Mouse (Mus musculus) lung, postnatal 0 days (tissue): ENCODE results near the gene Morn4. TPM values are rescaled to one million over a fixed set of nuclear protein-coding genes. Genes with fewer than 3 reads are reported as not detected.
"Not testable (repeated sequence)": the region's sequence is repeated elsewhere in the genome, so short reads cannot be mapped to it uniquely, and the experiment has no call there.

ENCODE experiments used
- ATAC-seq: fragments of 200-750 bp; cut with Nextera tagmentation; 2 replicates; pipeline ENCODE4 v1.8.0; 2017; ENCODE audit warnings: moderate library complexity
- DNase-seq: peaks from one replicate; pipeline ENCODE4 v3.0.0-alpha.2; 2016; ENCODE audit warnings: low spot score
- H3K27ac ChIP-seq: fragments of 300-500 bp; sonication (generic); 2 replicates; pipeline ENCODE4 v1.5.1; 2014; ENCODE audit warnings: antibody characterized with exemption, mild to moderate bottlenecking, low read length, mixed read lengths
- H3K27me3 ChIP-seq: fragments of 300-500 bp; sonication (generic); replicated peaks from 2 replicates; pipeline ENCODE4 v1.6.1; 2014; ENCODE audit warnings: low read length, mixed read lengths; ENCODE audit not compliant: insufficient read depth
- H3K36me3 ChIP-seq: fragments of 300-500 bp; sonication (generic); 2 replicates; pipeline ENCODE4 v1.6.1; 2014; ENCODE audit warnings: low read length, mixed read lengths; ENCODE audit not compliant: insufficient read depth
- H3K4me1 ChIP-seq: fragments of 300-500 bp; sonication (generic); 2 replicates; pipeline ENCODE4 v1.6.1; 2014; ENCODE audit warnings: antibody characterized with exemption, low read depth, low read length, mixed read lengths; ENCODE audit not compliant: insufficient read depth
- H3K4me2 ChIP-seq: fragments of 300-500 bp; sonication (generic); replicated peaks from 2 replicates; pipeline ENCODE4 v1.6.1; 2014; ENCODE audit warnings: low read depth, mild to moderate bottlenecking, low read length, moderate library complexity, mixed read lengths
- H3K4me3 ChIP-seq: fragments of 300-500 bp; sonication (generic); 2 replicates; pipeline ENCODE4 v1.5.1; 2014; ENCODE audit warnings: low read depth, low read length
- H3K9ac ChIP-seq: fragments of 300-500 bp; sonication (generic); replicated peaks from 2 replicates; pipeline ENCODE4 v1.6.1; 2014; ENCODE audit warnings: low read depth, mild to moderate bottlenecking
- H3K9me3 ChIP-seq: fragments of 300-500 bp; sonication (generic); 2 replicates; pipeline ENCODE4 v1.6.1; 2016; ENCODE audit warnings: low read length, mixed read lengths
- CTCF ChIP-seq: IDR thresholded peaks from 2 replicates; pipeline ENCODE4 v1.5.1; 2016; ENCODE audit warnings: antibody characterized with exemption, mild to moderate bottlenecking
- EP300 ChIP-seq: IDR thresholded peaks from 2 replicates; pipeline ENCODE4 v1.6.1; 2016; ENCODE audit warnings: antibody characterized with exemption, mild to moderate bottlenecking, control low read depth
- WGBS: fragments of 180-500 bp; shearing (Covaris S2); extraction: QIAGEN DNeasy Blood & Tissue Kit; methylation state at CpG from one replicate; pipeline ENCODE4 v1.1.7; 2014; 5-methylcytosine and 5-hydroxymethylcytosine counted together
- polyA plus RNA-seq: library from polyadenylated mRNA; unstranded; fragments of >200 nt; fragmentation: Nextera tagmentation; extraction: Ambion mirVana; gene quantifications from 2 replicates; pipeline ENCODE4 v1.2.1, GENCODE M21; 2015

Morn4 gene
- polyA plus RNA-seq, 1 experiment from 2014 or later: 5.8 TPM

DNA sequence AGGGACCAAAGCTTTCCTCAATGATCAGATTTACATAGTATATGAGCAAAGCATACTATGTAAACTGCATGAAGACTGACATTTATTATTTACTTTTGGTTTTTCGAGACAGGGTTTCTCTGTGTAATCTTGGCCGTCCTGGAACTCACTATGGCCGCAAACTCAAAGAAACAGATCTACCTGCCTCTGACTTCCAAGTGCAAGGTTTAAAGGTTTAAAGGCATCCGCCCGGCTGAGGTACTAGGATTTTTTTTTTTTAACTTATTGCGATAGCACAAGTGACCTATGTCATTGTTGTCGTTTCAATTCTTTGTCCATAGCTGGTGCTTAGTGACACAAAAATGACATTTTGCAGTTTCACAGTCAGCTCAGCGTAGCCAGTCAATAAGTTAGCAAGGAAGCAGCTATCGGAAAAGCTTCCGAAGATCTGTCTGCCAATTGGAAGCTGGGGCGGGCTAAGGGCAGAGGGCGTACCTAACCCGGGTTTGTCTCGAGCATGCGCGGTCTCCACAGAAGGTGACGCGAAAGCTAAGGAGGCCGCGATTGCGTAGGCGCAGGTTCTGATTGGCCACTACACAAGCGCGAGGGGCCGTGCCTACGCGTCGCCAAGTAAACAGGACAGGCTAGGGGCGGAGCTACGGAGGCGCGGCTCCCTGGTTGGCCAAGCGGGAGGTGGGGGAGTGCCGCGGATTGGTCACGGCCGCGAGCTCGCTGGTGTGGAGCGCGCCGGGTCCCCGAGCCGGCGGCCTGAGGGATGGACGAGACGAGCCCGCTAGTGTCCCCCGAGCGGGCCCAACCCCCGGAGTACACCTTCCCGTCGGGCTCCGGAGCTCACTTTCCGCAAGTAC is 3.8 kb upstream of the Morn4 start, which contains the start of gene Pi4k2a:
Pi4k2a (plus strand) TSS at position 723 of the 848 bp plus-strand sequence.
- ATAC-seq (peak; percentile 98), DNase-seq (peak; percentile 100)
- peaks cover 16% of the 10 kb centered on the region for H3K4me1 ChIP-seq
- under 1% methylated on average over 38 of the region's 55 CpGs for WGBS
- no peaks in the 10 kb centered on the region for H3K36me3 ChIP-seq
- TF ChIP-seq CTCF (peak; percentile 10; the same call in 1 of the 2 replicates), EP300 (peak; percentile 53)
- no peaks in the 10 kb centered on the region for H3K9me3 ChIP-seq
- H3K4me3 ChIP-seq: peak within 1 kb of the TSS; percentile 95
- H3K27me3 ChIP-seq: no peaks in the 10 kb centered on the region
- H3K4me2 ChIP-seq: peak within 1 kb of the TSS; percentile 81
- peak within 1 kb of the TSS; percentile 98 for H3K27ac ChIP-seq
- H3K9ac ChIP-seq: peak within 1 kb of the TSS; percentile 88

DNA sequence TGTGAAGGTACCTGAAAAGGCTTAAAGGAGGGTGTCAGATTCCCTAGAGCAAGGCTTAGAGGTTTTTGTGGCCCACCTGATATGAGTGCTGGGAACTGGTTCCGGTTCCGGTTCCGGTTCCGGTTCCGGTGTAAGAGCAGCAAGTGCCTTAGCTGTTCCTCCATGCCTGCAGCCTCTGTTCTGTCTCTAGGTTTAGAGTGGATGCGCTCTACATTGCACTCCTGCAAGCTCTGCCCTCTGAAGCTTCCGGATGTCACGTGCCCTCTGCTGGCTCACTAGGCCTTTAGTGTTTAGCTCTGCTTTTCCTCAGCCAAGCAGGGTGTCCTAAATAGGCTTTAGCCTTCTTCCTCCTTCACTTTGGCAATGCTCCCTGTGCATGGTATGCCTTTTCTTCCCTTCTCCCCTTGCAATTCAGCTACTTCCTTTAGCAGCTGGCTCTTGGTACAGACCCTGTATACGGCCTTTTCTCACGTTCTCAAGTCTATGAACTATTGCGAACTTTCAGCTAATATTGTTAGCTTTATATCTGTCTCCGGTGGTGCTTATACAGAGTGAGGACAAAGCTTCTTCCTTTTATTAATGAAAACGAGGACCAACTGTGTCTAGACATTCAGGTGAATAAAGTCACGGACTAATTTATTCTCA is 3.1 kb upstream of the Morn4 start:
- ATAC-seq: no peak

DNA sequence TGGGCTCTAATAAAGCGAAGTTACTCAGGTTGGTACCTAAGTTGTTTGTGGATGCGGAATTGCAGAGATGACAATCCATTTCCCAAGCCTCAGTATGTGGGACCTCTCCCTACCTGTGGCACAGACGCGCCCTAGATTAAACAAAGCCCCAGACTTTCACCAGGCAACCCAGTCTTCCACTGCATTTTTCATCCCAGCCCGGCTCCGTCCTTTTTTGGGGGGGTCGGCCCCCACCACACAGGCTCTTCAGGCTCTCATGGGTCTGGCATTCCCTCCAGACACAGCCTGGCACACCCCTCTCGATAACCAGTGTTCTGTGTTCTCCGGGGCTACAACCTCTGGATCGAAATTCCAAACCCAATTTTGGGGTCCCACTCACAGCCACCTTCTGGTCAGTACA is 467 bp downstream of the Morn4 start:
- no peak overlapping the region for H3K27ac ChIP-seq
- peaks cover 14% of the 10 kb centered on the region; the same call in 1 of the 2 replicates for H3K4me1 ChIP-seq
- H3K9me3 ChIP-seq: no peaks in the 10 kb centered on the region
- TF ChIP-seq EP300 (no peak), CTCF (no peak)
- peak overlapping the region; percentile 29; the same call in 1 of the 2 replicates for H3K9ac ChIP-seq
- DNase-seq: no peak
- peak overlapping the region; percentile 68 for H3K4me2 ChIP-seq
- ATAC-seq: no peak
- WGBS: 6% methylated on average over 10 of the region's 10 CpGs
- no peaks in the 10 kb centered on the region for H3K36me3 ChIP-seq
- H3K27me3 ChIP-seq: no peaks in the 10 kb centered on the region
- H3K4me3 ChIP-seq: peak overlapping the region; percentile 39

More for the DNA sequence above, 3.1 kb upstream of the Morn4 start:
- no peaks in the 10 kb centered on the region for H3K27me3 ChIP-seq
- no peaks in the 10 kb centered on the region for H3K9me3 ChIP-seq
- H3K36me3 ChIP-seq: no peaks in the 10 kb centered on the region
- H3K4me3 ChIP-seq: peak overlapping the region; percentile 95
- peak overlapping the region; percentile 98 for H3K27ac ChIP-seq
- peak overlapping the region; percentile 81 for H3K4me2 ChIP-seq
- TF ChIP-seq CTCF: peak; percentile 38; the same call in 1 of the 2 replicates
- TF ChIP-seq EP300: peak; percentile 43; the same call in 1 of the 2 replicates
- peaks cover 16% of the 10 kb centered on the region for H3K4me1 ChIP-seq
- H3K9ac ChIP-seq: peak overlapping the region; percentile 23
- peak; percentile 83 for DNase-seq
- 12% methylated on average over 14 of the region's 14 CpGs for WGBS

DNA sequence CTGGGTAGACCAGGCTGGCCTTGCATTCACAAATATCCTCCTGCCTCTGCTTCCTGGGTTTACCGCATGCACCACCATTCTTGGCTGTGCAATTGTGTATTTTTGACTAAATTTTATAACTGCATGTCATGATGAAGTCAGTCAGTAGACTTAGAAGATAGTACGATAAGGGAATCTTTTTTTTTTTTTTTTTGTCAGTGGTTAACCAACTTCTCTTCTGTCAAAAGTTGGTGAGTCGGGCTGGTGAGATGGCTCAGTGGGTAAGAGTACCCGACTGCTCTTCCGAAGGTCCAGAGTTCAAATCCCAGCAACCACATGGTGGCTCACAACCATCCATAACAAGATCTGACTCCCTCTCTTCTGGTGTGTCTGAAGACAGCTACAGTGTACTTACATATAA is 4.5 kb downstream of the Morn4 start:
- WGBS: 87% methylated on average over 5 of the region's 5 CpGs
- not testable (repeated sequence) for H3K4me2 ChIP-seq, H3K9me3 ChIP-seq, ATAC-seq, H3K27me3 ChIP-seq, H3K4me3 ChIP-seq, H3K27ac ChIP-seq, H3K4me1 ChIP-seq, DNase-seq, H3K9ac ChIP-seq, H3K36me3 ChIP-seq

DNA sequence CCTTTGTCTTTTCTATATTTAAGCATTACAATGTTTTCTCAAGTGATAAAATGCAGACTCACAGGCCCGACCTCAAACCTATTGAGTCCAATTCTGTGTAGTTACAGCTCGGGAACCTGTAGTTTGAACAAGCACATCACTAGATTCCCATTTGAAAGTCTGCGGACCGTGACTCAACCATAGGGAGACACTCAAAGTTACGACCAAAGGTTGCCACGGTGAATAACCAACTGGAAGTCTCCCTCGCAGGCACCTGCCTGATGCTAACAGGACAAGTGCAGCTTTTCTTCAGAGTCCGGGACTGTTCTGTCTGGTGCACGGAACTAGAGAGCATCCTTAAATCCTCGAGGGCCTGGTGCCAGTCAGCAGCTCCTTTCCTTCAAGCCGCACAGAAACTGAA is 5.7 kb downstream of the Morn4 start:
- Histone ChIP-seq H3K27me3 (no peaks in the 10 kb centered on the region), H3K4me2 (no peak overlapping the region), H3K36me3 (no peaks in the 10 kb centered on the region), H3K27ac (no peak overlapping the region), H3K9me3 (no peaks in the 10 kb centered on the region), H3K9ac (no peak overlapping the region), H3K4me3 (no peak overlapping the region), H3K4me1 (0 out of 2 replicates have a peak, but pooled peaks cover 1% of the 10 kb centered on the region)
- TF ChIP-seq EP300: no peak
- no peak for TF ChIP-seq CTCF
- WGBS: 84% methylated on average over 11 of the region's 11 CpGs
- no peak for ATAC-seq
- no peak for DNase-seq

DNA sequence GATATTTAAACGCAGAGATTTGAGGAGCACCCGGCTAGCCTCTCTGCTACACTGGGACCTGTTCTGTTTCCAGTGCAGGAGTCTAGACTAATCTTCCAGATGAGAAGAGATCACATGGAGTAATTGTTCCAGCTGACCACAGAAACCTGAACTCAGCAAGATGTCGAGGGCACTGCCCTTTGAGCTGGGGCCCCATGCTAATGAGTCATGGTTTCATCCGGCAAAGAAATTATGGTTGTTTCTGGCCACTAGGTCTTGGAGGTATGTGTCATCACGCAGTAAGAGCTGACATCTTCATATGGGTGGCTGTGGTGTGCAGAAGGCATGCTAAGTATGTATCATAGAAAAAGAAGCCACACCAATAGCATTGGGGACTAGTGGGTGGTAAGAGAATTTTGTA is 6.2 kb downstream of the Morn4 start:
- no peaks in the 10 kb centered on the region for H3K27me3 ChIP-seq
- no peak overlapping the region for H3K27ac ChIP-seq
- no peaks in the 10 kb centered on the region for H3K4me1 ChIP-seq
- H3K4me3 ChIP-seq: no peak overlapping the region
- H3K9me3 ChIP-seq: no peaks in the 10 kb centered on the region
- ATAC-seq: no peak
- H3K9ac ChIP-seq: no peak overlapping the region
- TF ChIP-seq EP300 (no peak), CTCF (no peak)
- 79% methylated on average over 5 of the region's 5 CpGs for WGBS
- H3K36me3 ChIP-seq: no peaks in the 10 kb centered on the region
- DNase-seq: no peak
- no peak overlapping the region for H3K4me2 ChIP-seq
